In genomic region chr8:126585561-126586031, GRCm38 (mm10) we compare ENCODE assay signal across 8 mouse cellular contexts. TPM values are rescaled to one million over a fixed set of nuclear protein-coding genes. Genes with fewer than 3 reads are reported as not detected.
DNase-seq lines count a peak whose midpoint lies in the region; ATAC-seq and TF ChIP-seq lines count a peak whose summit lies in the region.

No protein-coding gene starts in this region.

- ATAC-seq in activated CD4-positive, CD25-positive, alpha-beta regulatory T cell, adult 4 months: peak; percentile 50
- no peak for ATAC-seq in liver, embryonic 12.5 days

- no peak for DNase-seq in layer of hippocampus, adult 2 months (ENCODE audit: low spot score in 2 of 2)
- no peak for DNase-seq in layer of hippocampus, postnatal 25 days (ENCODE audit: extremely low spot score in 1 of 2, low spot score in 1 of 2)
- no peak for DNase-seq in heart, embryonic 10.5 days (ENCODE audit: low spot score)
- peak; percentile 37 for DNase-seq in right cerebral cortex, postnatal 25 days
- DNase-seq in urinary bladder, postnatal 25 days (ENCODE audit: low spot score): no peak
- no peak for DNase-seq in urinary bladder, postnatal 36 days (ENCODE audit: low spot score in 2 of 2)

- peak overlapping the region; percentile 99 for H3K4me2 ChIP-seq in liver, embryonic 12.5 days

- H3K4me3 ChIP-seq in layer of hippocampus, adult 2 months: peak overlapping the region; percentile 17; the same call in 1 of the 2 replicates
- H3K4me3 ChIP-seq in heart, embryonic 10.5 days: no peak overlapping the region
- no peak overlapping the region for H3K4me3 ChIP-seq in liver, embryonic 12.5 days

- H3K9ac ChIP-seq in liver, embryonic 12.5 days: no peak overlapping the region

- H3K9me3 ChIP-seq in heart, embryonic 10.5 days: no peaks in the 10 kb centered on the region
- no peaks in the 10 kb centered on the region for H3K9me3 ChIP-seq in liver, embryonic 12.5 days (replicated peaks)

- H3K27ac ChIP-seq in layer of hippocampus, adult 2 months: peak overlapping the region; percentile 99
- H3K27ac ChIP-seq in heart, embryonic 10.5 days: peak overlapping the region; percentile 99
- H3K27ac ChIP-seq in liver, embryonic 12.5 days: peak overlapping the region; percentile 89

- H3K27me3 ChIP-seq in heart, embryonic 10.5 days (ENCODE audit: insufficient read depth, poor library complexity, severe bottlenecking): no peaks in the 10 kb centered on the region
- H3K27me3 ChIP-seq in liver, embryonic 12.5 days (replicated peaks): no peaks in the 10 kb centered on the region

- TF ChIP-seq CTCF in layer of hippocampus, adult 2 months (conservative IDR thresholded peaks at IDR 0.05): no peak

- 63% methylated on average over 9 of the region's 9 CpGs for WGBS in heart, embryonic 10.5 days
- WGBS in liver, embryonic 12.5 days (ENCODE audit: insufficient replicate concordance): 47% methylated on average over 9 of the region's 9 CpGs

- H3K36me3 ChIP-seq in heart, embryonic 10.5 days: peaks cover 17% of the 10 kb centered on the region
- H3K36me3 ChIP-seq in liver, embryonic 12.5 days: peaks cover 37% of the 10 kb centered on the region

- peaks cover 62% of the 10 kb centered on the region for H3K4me1 ChIP-seq in heart, embryonic 10.5 days
- H3K4me1 ChIP-seq in liver, embryonic 12.5 days: peaks cover 75% of the 10 kb centered on the region

RNA-seq across cellular contexts. Expression of gene Irf2bp2, which starts 8.2 kb away (rescaled TPM):
- 10 to 100 TPM; 53.0 to 60.4 TPM for total RNA-seq in layer of hippocampus, adult 2 months (2021)
- 10 to 100 TPM; 55.4 to 59.0 TPM for total RNA-seq in layer of hippocampus, postnatal 25 days (2021)
- polyA plus RNA-seq in activated CD4-positive, CD25-positive, alpha-beta regulatory T cell, adult 4 months (2017; shearing (Covaris generic)): 10 to 100 TPM; 17.8 to 22.2 TPM
- 4.6 and 6.5 TPM in 2 replicates for polyA plus RNA-seq in heart, embryonic 10.5 days (2016; fragmentation: Nextera tagmentation; extraction: Ambion mirVana)
- polyA plus RNA-seq in liver, embryonic 12.5 days (2016; fragmentation: Nextera tagmentation; extraction: Ambion mirVana): 5.5 and 5.6 TPM in 2 replicates
